Mouse (Mus musculus) embryonic fibroblast, embryonic 13.5 days (primary cell): ENCODE data around the gene 7530416G11Rik. TPM values are rescaled to one million over a fixed set of nuclear protein-coding genes. Genes with fewer than 3 reads are reported as not detected.

ENCODE experiments used
- H3K27ac ChIP-seq: 2 replicates; pipeline ENCODE4 v1.5.1; 2012; ENCODE audit warnings: low read length, control low read depth, inconsistent platforms; ENCODE audit not compliant: insufficient read depth
- H3K4me1 ChIP-seq: 2 replicates; pipeline ENCODE4 v1.6.1; 2011; ENCODE audit warnings: low read length; ENCODE audit not compliant: control insufficient read depth, insufficient read depth
- H3K4me3 ChIP-seq: 2 replicates; pipeline ENCODE4 v1.5.1; 2011; ENCODE audit warnings: mild to moderate bottlenecking, control low read depth, low read length; ENCODE audit not compliant: insufficient read depth
- CTCF ChIP-seq: IDR thresholded peaks from 2 replicates; pipeline ENCODE4 v1.5.1; 2011; ENCODE audit warnings: mild to moderate bottlenecking, control low read depth, low read length, moderate library complexity, borderline replicate concordance; ENCODE audit not compliant: insufficient read depth
- POLR2A ChIP-seq: IDR thresholded peaks from 2 replicates; pipeline ENCODE4 v1.6.1; 2011; ENCODE audit warnings: low read depth, mild to moderate bottlenecking, control low read depth, low read length, moderate library complexity
- polyA plus RNA-seq: library from polyadenylated mRNA; stranded (reverse); fragments of >200 nt; gene quantifications from 2 replicates; pipeline ENCODE4 v1.2.4, GENCODE M21; 2011; ENCODE audit warnings: low read depth; ENCODE audit not compliant: missing spikeins, insufficient read length

The 7530416G11Rik gene
- polyA plus RNA-seq, 1 experiment = not detected

DNA sequence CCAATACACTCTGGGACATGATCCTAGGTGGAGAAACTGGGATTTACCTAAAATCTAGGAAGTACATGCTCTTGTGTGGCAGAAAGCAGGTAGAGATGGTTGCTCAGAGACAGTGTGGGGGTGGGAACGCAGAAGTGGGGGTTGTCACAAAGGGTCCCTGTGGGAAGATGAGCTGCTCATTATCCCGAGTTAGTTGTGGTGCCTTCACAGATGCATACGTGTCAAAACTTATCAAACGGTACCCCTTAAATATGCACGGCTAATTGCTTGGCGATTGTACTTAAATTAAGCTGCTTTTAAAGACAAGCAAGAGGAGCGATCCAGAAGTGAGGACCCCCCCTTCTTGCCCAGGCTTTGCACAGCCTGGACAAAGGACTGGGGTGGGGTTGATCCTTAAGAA lies 13.3 kb downstream of the 7530416G11Rik start:
- Histone ChIP-seq H3K4me1 (no peaks in the 10 kb centered on the region), H3K4me3 (no peak overlapping the region), H3K27ac (no peak overlapping the region)
- TF ChIP-seq CTCF = no peak
- TF ChIP-seq POLR2A = no peak

DNA sequence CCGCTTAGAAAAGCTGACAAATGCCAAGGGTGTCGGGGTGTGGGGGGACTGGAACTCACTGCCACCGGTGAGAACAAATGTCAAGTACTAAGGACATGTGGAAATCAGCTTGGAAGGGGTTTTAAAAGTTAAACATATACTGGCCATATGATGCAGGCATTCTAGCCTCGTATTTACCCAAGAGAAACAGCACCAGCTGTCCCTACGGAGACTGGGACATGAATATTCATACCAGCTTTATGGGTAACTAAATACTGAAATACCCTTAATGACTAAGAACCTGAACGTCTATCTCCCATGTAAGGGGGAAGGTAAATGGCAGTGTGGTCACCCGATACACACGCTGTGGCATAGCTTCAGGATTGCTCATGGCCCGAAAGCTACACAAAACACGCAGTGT lies 14.1 kb downstream of the 7530416G11Rik start:
- TF ChIP-seq CTCF (no peak), POLR2A (no peak)
- Histone ChIP-seq H3K27ac (no peak overlapping the region), H3K4me1 (no peaks in the 10 kb centered on the region), H3K4me3 (no peak overlapping the region)

DNA sequence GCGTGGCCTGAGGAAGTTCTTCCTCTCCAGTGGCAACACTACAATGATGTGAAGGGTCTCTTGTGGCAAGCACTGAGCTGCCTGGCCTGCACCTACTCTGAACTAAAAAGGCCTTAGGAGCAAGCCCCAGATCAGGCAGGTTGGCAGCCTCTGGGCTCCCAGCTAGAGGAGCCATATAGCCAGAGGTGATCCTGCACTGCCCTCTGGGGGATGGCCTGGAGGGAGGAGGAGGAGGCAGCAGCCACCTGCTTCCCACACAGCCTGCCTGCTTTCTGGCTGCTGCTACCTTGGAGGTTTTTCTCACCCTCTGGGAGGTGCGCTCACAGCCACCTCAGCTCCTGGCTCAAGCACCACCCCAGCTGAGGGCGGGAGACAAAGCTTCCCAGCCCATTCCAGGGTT lies 22.4 kb downstream of the 7530416G11Rik start:
- TF ChIP-seq POLR2A (no peak), CTCF (peak; percentile 40; the same call in 1 of the 2 replicates)
- Histone ChIP-seq H3K27ac (no peak overlapping the region), H3K4me1 (no peaks in the 10 kb centered on the region), H3K4me3 (no peak overlapping the region)

DNA sequence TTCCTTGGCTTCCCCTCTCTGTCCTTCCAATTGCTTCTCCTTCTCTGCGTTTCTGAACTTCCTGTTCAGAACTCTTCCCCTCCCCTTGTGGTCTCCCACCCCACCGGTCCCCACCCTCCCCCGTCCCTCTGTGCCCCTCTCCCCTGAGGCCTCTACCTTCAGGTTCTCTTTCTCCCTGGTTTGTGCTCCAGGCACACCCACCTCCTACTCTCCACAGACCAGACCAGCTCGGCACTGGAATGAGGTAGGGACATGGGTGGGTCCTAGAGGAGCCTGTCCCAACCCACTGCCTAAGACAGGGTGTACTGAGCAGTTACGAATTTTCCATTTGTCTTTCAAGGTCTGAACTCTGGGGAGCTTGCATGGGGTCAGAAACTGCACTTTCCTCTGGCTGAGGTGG lies 23.1 kb downstream of the 7530416G11Rik start:
- no peaks in the 10 kb centered on the region for H3K4me1 ChIP-seq
- no peak overlapping the region for H3K4me3 ChIP-seq
- TF ChIP-seq POLR2A = no peak
- no peak for TF ChIP-seq CTCF
- H3K27ac ChIP-seq = no peak overlapping the region

DNA sequence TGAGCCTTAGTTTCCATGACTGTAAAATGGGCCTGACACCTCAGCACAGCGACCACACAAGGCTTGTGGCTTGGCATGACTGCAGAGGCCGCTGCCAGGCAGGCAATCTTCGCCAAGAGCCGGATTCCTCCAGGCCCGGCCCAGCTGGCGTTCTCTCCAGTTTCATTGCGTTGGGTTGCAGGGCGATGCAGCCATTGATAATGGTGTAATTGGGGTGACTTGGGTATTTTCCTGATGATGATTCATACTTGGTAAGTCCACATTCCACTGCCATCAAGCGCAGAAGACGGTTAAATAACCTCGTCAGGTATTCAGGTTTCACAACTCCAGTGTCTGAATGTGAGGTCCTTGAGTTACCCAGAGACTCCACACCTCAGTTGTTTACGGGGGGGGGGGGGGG lies 23.7 kb downstream of the 7530416G11Rik start:
- Histone ChIP-seq H3K4me3 (no peak overlapping the region), H3K27ac (no peak overlapping the region), H3K4me1 (no peaks in the 10 kb centered on the region)
- TF ChIP-seq CTCF (no peak), POLR2A (no peak)

DNA sequence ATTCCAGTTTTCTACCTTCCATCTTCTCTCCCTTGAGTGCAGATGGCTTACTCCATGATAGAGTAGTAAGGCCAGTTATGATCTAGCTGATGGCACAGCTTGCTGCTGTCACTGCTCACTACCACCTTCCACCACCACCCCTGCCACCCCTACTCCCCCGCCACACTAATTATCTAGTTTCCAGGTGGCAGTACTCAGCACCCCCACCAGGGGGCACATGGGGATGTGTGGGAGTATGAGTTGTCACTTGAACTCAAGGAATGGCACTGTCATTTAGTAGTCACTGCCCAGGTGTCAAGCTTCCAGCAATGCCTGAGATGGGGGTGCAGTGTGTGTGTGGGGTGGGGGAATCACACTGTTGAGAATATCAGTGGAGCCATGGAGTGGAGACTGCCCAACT lies 25.4 kb downstream of the 7530416G11Rik start:
- Histone ChIP-seq H3K4me3 (no peak overlapping the region), H3K4me1 (no peaks in the 10 kb centered on the region), H3K27ac (no peak overlapping the region)
- TF ChIP-seq CTCF = 0 out of 2 replicates have a peak, but pooled peaks have one; percentile 38
- no peak for TF ChIP-seq POLR2A

DNA sequence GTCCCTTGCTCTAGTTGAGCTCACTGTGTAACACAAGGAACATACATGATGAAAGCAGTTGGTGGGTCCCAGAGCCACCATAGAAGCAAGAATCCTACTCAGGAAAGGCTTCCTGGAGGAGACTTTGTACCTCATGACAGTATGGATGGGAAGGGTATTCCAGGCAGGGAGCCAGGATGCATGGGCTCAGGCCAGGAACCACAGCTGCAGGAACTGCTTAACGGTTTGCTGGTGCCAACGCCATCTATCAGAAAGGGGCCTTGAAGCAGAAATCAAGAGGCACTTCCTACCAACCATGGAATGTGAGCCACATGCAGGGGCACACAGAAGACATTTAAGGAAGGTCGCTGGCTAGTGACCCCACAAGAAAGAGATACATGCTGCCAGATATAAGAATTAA lies 28.3 kb downstream of the 7530416G11Rik start:
- Histone ChIP-seq H3K27ac (no peak overlapping the region), H3K4me3 (no peak overlapping the region), H3K4me1 (no peaks in the 10 kb centered on the region)
- TF ChIP-seq CTCF (no peak), POLR2A (no peak)

DNA sequence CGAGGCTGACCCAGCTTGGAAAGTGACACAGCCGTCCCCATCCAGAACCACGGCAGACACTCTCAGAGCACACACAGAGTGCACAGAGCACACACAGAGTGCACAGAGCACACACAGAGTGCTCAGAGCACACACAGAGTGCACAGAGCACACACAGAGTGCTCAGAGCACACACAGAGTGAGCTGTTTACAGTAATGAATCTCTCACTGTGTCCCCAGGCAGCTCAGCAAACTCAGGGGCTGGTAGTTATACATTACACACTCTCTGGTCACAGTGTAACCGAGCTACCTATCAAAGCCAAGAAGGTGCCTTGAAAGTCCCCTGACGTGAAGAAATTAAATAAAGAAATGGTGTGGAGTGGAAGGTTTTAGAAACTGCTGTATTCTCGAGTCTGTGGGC lies 33.6 kb downstream of the 7530416G11Rik start:
- Histone ChIP-seq H3K27ac (no peak overlapping the region), H3K4me1 (no peaks in the 10 kb centered on the region), H3K4me3 (no peak overlapping the region)
- TF ChIP-seq CTCF (no peak), POLR2A (no peak)

DNA sequence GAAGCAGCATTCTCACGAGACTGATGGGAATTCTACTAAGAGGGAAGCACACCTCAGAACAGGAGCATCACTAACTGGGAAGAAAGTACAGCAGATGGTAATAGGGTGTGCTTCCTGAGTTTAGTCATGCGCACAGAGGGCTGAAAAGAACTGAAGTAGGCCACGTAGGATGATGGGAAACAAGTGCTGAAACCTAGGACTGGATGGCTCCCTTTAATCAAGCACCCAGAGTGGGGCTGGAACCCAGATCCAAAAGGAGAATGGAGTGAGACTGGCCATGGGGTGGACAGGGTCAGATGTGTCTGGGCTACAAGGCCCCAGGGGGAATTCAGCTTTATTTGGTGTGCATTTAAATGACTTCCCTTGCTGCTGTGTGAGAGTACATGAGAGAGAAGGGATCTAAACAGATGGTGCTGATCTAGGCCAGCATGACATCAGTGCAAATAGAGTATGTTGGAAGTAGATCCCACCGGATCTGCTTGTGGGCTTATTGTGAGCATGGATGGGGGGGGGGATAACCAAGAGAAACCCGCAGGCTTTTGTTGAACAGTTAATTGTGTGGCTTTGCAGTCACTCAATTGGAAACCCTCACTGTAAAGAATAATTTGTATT lies 36.5 kb downstream of the 7530416G11Rik start:
- Histone ChIP-seq H3K4me3 (no peak overlapping the region), H3K4me1 (no peaks in the 10 kb centered on the region), H3K27ac (no peak overlapping the region)
- TF ChIP-seq POLR2A (no peak), CTCF (no peak)

DNA sequence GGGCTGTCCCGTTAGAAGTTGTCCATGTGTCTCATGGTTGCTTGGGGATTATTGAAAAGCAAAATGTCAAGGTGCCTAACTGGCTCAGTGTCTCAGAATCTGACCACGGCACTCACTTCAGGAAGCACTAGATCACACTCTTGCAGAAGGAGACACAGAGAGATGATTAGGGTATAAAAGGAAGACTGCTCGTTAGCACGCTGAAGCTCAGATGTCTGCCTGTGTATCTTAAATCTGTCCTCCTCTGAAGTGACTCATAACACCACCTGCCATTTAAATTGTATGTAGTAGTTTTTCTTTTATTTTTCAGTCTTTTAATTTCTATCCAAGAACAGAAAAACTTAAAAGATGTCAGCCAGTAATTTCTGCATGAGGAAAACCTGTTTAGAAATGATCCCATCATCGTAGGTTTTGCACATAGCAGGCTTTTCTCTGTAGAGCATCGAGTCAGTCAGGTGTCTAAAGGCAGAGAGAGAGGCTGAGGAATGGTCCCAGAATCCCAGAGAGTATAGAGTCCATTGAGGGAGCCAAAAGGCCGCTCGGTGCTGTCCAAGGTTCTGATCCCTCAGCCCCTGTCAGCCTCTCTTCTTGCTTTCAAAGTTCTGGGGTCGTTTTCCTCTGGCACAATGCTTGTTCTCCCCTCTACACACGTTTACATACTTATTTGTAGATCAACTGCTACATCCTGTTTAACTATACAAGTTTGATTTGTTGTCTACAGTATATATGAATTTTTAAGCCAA lies 38.0 kb downstream of the 7530416G11Rik start:
- Histone ChIP-seq H3K4me1 (no peaks in the 10 kb centered on the region), H3K27ac (no peak overlapping the region), H3K4me3 (no peak overlapping the region)
- no peak for TF ChIP-seq CTCF
- no peak for TF ChIP-seq POLR2A
